Mouse (Mus musculus): ENCODE measurements around the gene Gm20388. TPM values are rescaled to one million over a fixed set of nuclear protein-coding genes. Genes with fewer than 3 reads are reported as not detected.

Gm20388 gene
- polyA plus RNA-seq, 1 experiment = 18.7 TPM

- Histone ChIP-seq H3K27ac (ENCODE audit: insufficient read depth, low read length) (no peak overlapping the region), H3K4me1 (ENCODE audit: control insufficient read depth, insufficient read depth, low read length) (peaks cover 56% of the 10 kb centered on the region), H3K4me3 (replicated peaks; ENCODE audit: insufficient read depth, low read depth, low read length) (no peak overlapping the region), H3K27me3 (ENCODE audit: control insufficient read depth, insufficient read depth, low read length) (no peaks in the 10 kb centered on the region)
- WGBS = 22% methylated on average over 9 of the region's 9 CpGs
- DNase-seq = peak; percentile 64 to 75
- no peak for TF ChIP-seq CTCF (IDR thresholded peaks at IDR 0.05; ENCODE audit: borderline replicate concordance, insufficient read depth, low read depth, low read length)
Observed at GRCm38 (mm10) chr8:122642071-122642470, 2731.4 kb downstream of the Gm20388 start.

GRCm38 (mm10) chr8:122644175-122644954, 2733.7 kb downstream of the Gm20388 start:
- no peaks in the 10 kb centered on the region for H3K27me3 ChIP-seq (ENCODE audit: control insufficient read depth, insufficient read depth, low read length)

GRCm38 (mm10) chr8:122646337-122646736, 2735.7 kb downstream of the Gm20388 start:
- H3K27ac ChIP-seq (ENCODE audit: insufficient read depth, low read length) = no peak overlapping the region
- 59% methylated on average over 16 of the region's 16 CpGs for WGBS
- TF ChIP-seq POLR2A (IDR thresholded peaks at IDR 0.05; ENCODE audit: borderline replicate concordance, insufficient read depth, low read length) (no peak), CTCF (IDR thresholded peaks at IDR 0.05; ENCODE audit: borderline replicate concordance, insufficient read depth, low read depth, low read length) (no peak)
- no peak for DNase-seq
- H3K4me1 ChIP-seq (ENCODE audit: control insufficient read depth, insufficient read depth, low read length) = peaks cover 44% of the 10 kb centered on the region
- no peaks in the 10 kb centered on the region for H3K27me3 ChIP-seq (ENCODE audit: control insufficient read depth, insufficient read depth, low read length)
- no peak overlapping the region for H3K4me3 ChIP-seq (replicated peaks; ENCODE audit: insufficient read depth, low read depth, low read length)

More at GRCm38 (mm10) chr8:122644175-122644954, 2733.7 kb downstream of the Gm20388 start:
- whole genome bisulfite sequencing = 53% methylated on average over 6 of the region's 6 CpGs
- DNase-seq = no peak
- Histone ChIP-seq H3K4me3 (replicated peaks; ENCODE audit: insufficient read depth, low read depth, low read length) (no peak overlapping the region), H3K4me1 (ENCODE audit: control insufficient read depth, insufficient read depth, low read length) (peaks cover 47% of the 10 kb centered on the region), H3K27ac (ENCODE audit: insufficient read depth, low read length) (no peak overlapping the region)
- no peak for TF ChIP-seq POLR2A (IDR thresholded peaks at IDR 0.05; ENCODE audit: borderline replicate concordance, insufficient read depth, low read length)
- TF ChIP-seq CTCF (IDR thresholded peaks at IDR 0.05; ENCODE audit: borderline replicate concordance, insufficient read depth, low read depth, low read length) = no peak

- TF ChIP-seq POLR2A (IDR thresholded peaks at IDR 0.05; ENCODE audit: borderline replicate concordance, insufficient read depth, low read length) (no peak), CTCF (IDR thresholded peaks at IDR 0.05; ENCODE audit: borderline replicate concordance, insufficient read depth, low read depth, low read length) (no peak)
- no peak for DNase-seq
- Histone ChIP-seq H3K27ac (ENCODE audit: insufficient read depth, low read length) (no peak overlapping the region), H3K4me3 (replicated peaks; ENCODE audit: insufficient read depth, low read depth, low read length) (no peak overlapping the region), H3K27me3 (ENCODE audit: control insufficient read depth, insufficient read depth, low read length) (no peaks in the 10 kb centered on the region), H3K4me1 (ENCODE audit: control insufficient read depth, insufficient read depth, low read length) (peaks cover 50% of the 10 kb centered on the region)
- WGBS = 75% methylated on average over 15 of the region's 15 CpGs
Observed at GRCm38 (mm10) chr8:122648192-122648970, 2737.7 kb downstream of the Gm20388 start.

- no peaks in the 10 kb centered on the region for H3K27me3 ChIP-seq (ENCODE audit: control insufficient read depth, insufficient read depth, low read length)
- TF ChIP-seq POLR2A (IDR thresholded peaks at IDR 0.05; ENCODE audit: borderline replicate concordance, insufficient read depth, low read length) = no peak
- TF ChIP-seq CTCF (IDR thresholded peaks at IDR 0.05; ENCODE audit: borderline replicate concordance, insufficient read depth, low read depth, low read length) = no peak
- WGBS = 28% methylated on average over 16 of the region's 16 CpGs
Observed at GRCm38 (mm10) chr8:122651326-122651921, 2740.8 kb downstream of the Gm20388 start.

GRCm38 (mm10) chr8:122652643-122653042, 2742.0 kb downstream of the Gm20388 start:
- no peak for TF ChIP-seq CTCF (IDR thresholded peaks at IDR 0.05; ENCODE audit: borderline replicate concordance, insufficient read depth, low read depth, low read length)
- TF ChIP-seq POLR2A (IDR thresholded peaks at IDR 0.05; ENCODE audit: borderline replicate concordance, insufficient read depth, low read length) = no peak
- WGBS = 60% methylated on average over 6 of the region's 6 CpGs
- Histone ChIP-seq H3K4me3 (replicated peaks; ENCODE audit: insufficient read depth, low read depth, low read length) (no peak overlapping the region), H3K27me3 (ENCODE audit: control insufficient read depth, insufficient read depth, low read length) (no peaks in the 10 kb centered on the region), H3K27ac (ENCODE audit: insufficient read depth, low read length) (no peak overlapping the region), H3K4me1 (ENCODE audit: control insufficient read depth, insufficient read depth, low read length) (peaks cover 72% of the 10 kb centered on the region)
- no peak for DNase-seq

More at GRCm38 (mm10) chr8:122651326-122651921, 2740.8 kb downstream of the Gm20388 start:
- no peak overlapping the region for H3K4me3 ChIP-seq (replicated peaks; ENCODE audit: insufficient read depth, low read depth, low read length)
- peaks cover 66% of the 10 kb centered on the region for H3K4me1 ChIP-seq (ENCODE audit: control insufficient read depth, insufficient read depth, low read length)
- DNase-seq = no peak
- H3K27ac ChIP-seq (ENCODE audit: insufficient read depth, low read length) = no peak overlapping the region

- TF ChIP-seq CTCF (IDR thresholded peaks at IDR 0.05; ENCODE audit: borderline replicate concordance, insufficient read depth, low read depth, low read length) = no peak
- no peak for TF ChIP-seq POLR2A (IDR thresholded peaks at IDR 0.05; ENCODE audit: borderline replicate concordance, insufficient read depth, low read length)
- WGBS = 9% methylated on average over 7 of the region's 7 CpGs
- no peak overlapping the region for H3K27ac ChIP-seq (ENCODE audit: insufficient read depth, low read length)
- H3K27me3 ChIP-seq (ENCODE audit: control insufficient read depth, insufficient read depth, low read length) = no peaks in the 10 kb centered on the region
- peaks cover 81% of the 10 kb centered on the region for H3K4me1 ChIP-seq (ENCODE audit: control insufficient read depth, insufficient read depth, low read length)
- no peak overlapping the region for H3K4me3 ChIP-seq (replicated peaks; ENCODE audit: insufficient read depth, low read depth, low read length)
- no peak for DNase-seq
Observed at GRCm38 (mm10) chr8:122654768-122655167, 2744.1 kb downstream of the Gm20388 start.
